Mouse (Mus musculus): ENCODE data around the gene Qpctl.

The Qpctl gene

GRCm38 (mm10) chr7:19121686-19122085 is 27.4 kb downstream of the Qpctl start:
- DNase-seq (ENCODE audit: low spot score in 2 of 2), result no peak

GRCm38 (mm10) chr7:19119631-19120429 is 29.3 kb downstream of the Qpctl start, which contains the start of gene Fbxo46:
Gene Fbxo46 (plus strand): TSS chr7:19119859.
- peak; percentile 89 to 92 for DNase-seq (ENCODE audit: low spot score in 2 of 2)

- DNase-seq (ENCODE audit: low spot score in 2 of 2), result no peak
Observed at GRCm38 (mm10) chr7:19119083-19119482, 30.0 kb downstream of the Qpctl start.

- DNase-seq (ENCODE audit: low spot score in 2 of 2), result peak in 1 of 2 experiments; percentile 43
Observed at GRCm38 (mm10) chr7:19118028-19118771, 30.9 kb downstream of the Qpctl start, which contains the start of gene Gm4969. Gene Gm4969 (minus strand): TSS chr7:19118368.

GRCm38 (mm10) chr7:19109565-19109964 is 39.5 kb downstream of the Qpctl start:
- DNase-seq (ENCODE audit: low spot score in 2 of 2), result no peak

GRCm38 (mm10) chr7:19107436-19107835 is 41.7 kb downstream of the Qpctl start:
- DNase-seq (ENCODE audit: low spot score in 2 of 2), result no peak

- DNase-seq (ENCODE audit: low spot score in 2 of 2), result no peak
Observed at GRCm38 (mm10) chr7:19104486-19104885, 44.6 kb downstream of the Qpctl start.

GRCm38 (mm10) chr7:19103741-19104140 is 45.4 kb downstream of the Qpctl start:
- no peak for DNase-seq (ENCODE audit: low spot score in 2 of 2)

- DNase-seq (ENCODE audit: low spot score in 2 of 2), result no peak
Observed at GRCm38 (mm10) chr7:19100290-19100689, 48.8 kb downstream of the Qpctl start.

GRCm38 (mm10) chr7:19098811-19099210 is 50.3 kb downstream of the Qpctl start:
- no peak for DNase-seq (ENCODE audit: low spot score in 2 of 2)

GRCm38 (mm10) chr7:19097863-19098262 is 51.2 kb downstream of the Qpctl start:
- DNase-seq (ENCODE audit: low spot score in 2 of 2), result no peak

GRCm38 (mm10) chr7:19097217-19097616 is 51.9 kb downstream of the Qpctl start:
- no peak for DNase-seq (ENCODE audit: low spot score in 2 of 2)

- no peak for DNase-seq (ENCODE audit: low spot score in 2 of 2)
Observed at GRCm38 (mm10) chr7:19096421-19096976, 52.6 kb downstream of the Qpctl start.

- DNase-seq (ENCODE audit: low spot score in 2 of 2), result peak in 1 of 2 experiments; percentile 76
Observed at GRCm38 (mm10) chr7:19095751-19096110, 53.4 kb downstream of the Qpctl start.

GRCm38 (mm10) chr7:19094826-19095750 is 54.0 kb downstream of the Qpctl start:
- peak; percentile 56 to 57 for DNase-seq (ENCODE audit: low spot score in 2 of 2)

- DNase-seq (ENCODE audit: low spot score in 2 of 2), result peak in 1 of 2 experiments; percentile 54
Observed at GRCm38 (mm10) chr7:19094471-19094825, 54.6 kb downstream of the Qpctl start, which contains the start of gene Six5. Gene Six5 (plus strand): TSS chr7:19094594.

GRCm38 (mm10) chr7:19093537-19094385 is 55.3 kb downstream of the Qpctl start:
- peak; percentile 92 to 97 for DNase-seq (ENCODE audit: low spot score in 2 of 2)

- peak; percentile 85 to 86 for DNase-seq (ENCODE audit: low spot score in 2 of 2)
Observed at GRCm38 (mm10) chr7:19093174-19093521, 55.9 kb downstream of the Qpctl start.

- DNase-seq (ENCODE audit: low spot score in 2 of 2), result no peak
Observed at GRCm38 (mm10) chr7:19092381-19093173, 56.5 kb downstream of the Qpctl start.

GRCm38 (mm10) chr7:19091913-19092312 is 57.2 kb downstream of the Qpctl start:
- no peak for DNase-seq (ENCODE audit: low spot score in 2 of 2)

Measured in urinary bladder, postnatal 36 days (tissue).